Mouse (Mus musculus) thymus, postnatal 36 days (tissue): Measurements from ENCODE around the gene Hsdl2.
A peak's percentile ranks its signal among the peaks of the same experiment; 100 is the strongest.
"Not testable (repeated sequence)": the region's sequence is repeated elsewhere in the genome, so short reads cannot be mapped to it uniquely, and the experiment has no call there.

Experiments used
- DNase-seq, 2 experiments: peaks; one replicate each; pipeline ENCODE4 v3.0.0; 2022; ENCODE audit warnings: mixed read lengths in 2 of 2

Hsdl2 gene

GRCm38 (mm10) chr4:59581314-59582185 lies at the start of gene Hsdl2:
Hsdl2 (plus strand) TSS chr4:59581563.
- DNase-seq, result peak; percentile 100

GRCm38 (mm10) chr4:59533268-59533667 lies 48.1 kb upstream of the Hsdl2 start:
- DNase-seq, result no peak

- no peak for DNase-seq
Observed at GRCm38 (mm10) chr4:59535624-59536023, 45.7 kb upstream of the Hsdl2 start.

- DNase-seq, result no peak
Observed at GRCm38 (mm10) chr4:59536281-59536680, 45.1 kb upstream of the Hsdl2 start.

GRCm38 (mm10) chr4:59543006-59543405 lies 38.4 kb upstream of the Hsdl2 start:
- DNase-seq, result no peak

- DNase-seq, result no peak
Observed at GRCm38 (mm10) chr4:59544654-59545053, 36.7 kb upstream of the Hsdl2 start.

GRCm38 (mm10) chr4:59546285-59547071 lies 34.9 kb upstream of the Hsdl2 start:
- DNase-seq, result no peak

- DNase-seq, result peak; percentile 41 to 60
Observed at GRCm38 (mm10) chr4:59547136-59547889, 34.0 kb upstream of the Hsdl2 start.

GRCm38 (mm10) chr4:59548011-59548559 lies 33.3 kb upstream of the Hsdl2 start:
- no peak for DNase-seq

GRCm38 (mm10) chr4:59548560-59549174 lies 32.7 kb upstream of the Hsdl2 start:
- DNase-seq, result peak; percentile 86 to 89

GRCm38 (mm10) chr4:59549175-59549976 lies 32.0 kb upstream of the Hsdl2 start, which contains the start of gene Ptbp3:
Ptbp3 (minus strand) TSS chr4:59549364.
- DNase-seq, result peak; percentile 96 to 97

GRCm38 (mm10) chr4:59549977-59550560 lies 31.3 kb upstream of the Hsdl2 start:
- no peak for DNase-seq

GRCm38 (mm10) chr4:59551901-59552300 lies 29.5 kb upstream of the Hsdl2 start:
- no peak for DNase-seq

- DNase-seq, result no peak
Observed at GRCm38 (mm10) chr4:59552835-59553234, 28.5 kb upstream of the Hsdl2 start.

- DNase-seq, result no peak
Observed at GRCm38 (mm10) chr4:59553576-59553975, 27.8 kb upstream of the Hsdl2 start.

GRCm38 (mm10) chr4:59555177-59555576 lies 26.2 kb upstream of the Hsdl2 start:
- no peak for DNase-seq

GRCm38 (mm10) chr4:59557343-59557742 lies 24.0 kb upstream of the Hsdl2 start:
- DNase-seq, result not testable (repeated sequence)

- DNase-seq, result no peak
Observed at GRCm38 (mm10) chr4:59558096-59558720, 23.2 kb upstream of the Hsdl2 start.

GRCm38 (mm10) chr4:59560141-59560540 lies 21.2 kb upstream of the Hsdl2 start:
- no peak for DNase-seq

GRCm38 (mm10) chr4:59564128-59564527 lies 17.2 kb upstream of the Hsdl2 start:
- no peak for DNase-seq
